Mouse (Mus musculus): Measurements from ENCODE around the gene Srbd1.

Gene Srbd1

DNA sequence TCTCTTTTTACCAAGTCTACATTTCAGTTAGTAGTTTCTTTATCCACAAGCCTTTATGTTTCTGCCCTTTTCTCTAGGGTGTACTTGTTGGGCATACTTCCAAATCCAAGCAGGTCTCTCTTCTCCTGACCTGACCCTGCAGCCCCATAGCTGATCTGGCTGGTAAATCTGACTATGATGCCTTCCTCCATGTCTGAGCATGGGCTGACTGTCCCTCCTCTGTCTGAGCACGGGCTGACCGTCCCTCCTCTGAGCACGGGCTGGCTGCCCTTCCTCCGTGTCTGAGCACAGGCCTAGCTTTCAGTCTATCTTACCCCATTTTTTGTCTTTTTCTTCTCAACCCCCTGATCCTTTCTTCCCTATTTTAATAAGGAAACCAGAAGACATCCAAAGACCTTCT, 162.7 kb downstream of the Srbd1 start:
- DNase-seq (ENCODE audit: low spot score), result no peak

- no peak for DNase-seq (ENCODE audit: low spot score)
These were observed 163.1 kb downstream of the Srbd1 start for GRCm38 (mm10) chr17:85981869-85982268.

GRCm38 (mm10) chr17:85978876-85979275, 166.1 kb downstream of the Srbd1 start:
- DNase-seq (ENCODE audit: low spot score), result no peak

- no peak for DNase-seq (ENCODE audit: low spot score)
These were observed 169.9 kb downstream of the Srbd1 start for GRCm38 (mm10) chr17:85975077-85975476.

DNA sequence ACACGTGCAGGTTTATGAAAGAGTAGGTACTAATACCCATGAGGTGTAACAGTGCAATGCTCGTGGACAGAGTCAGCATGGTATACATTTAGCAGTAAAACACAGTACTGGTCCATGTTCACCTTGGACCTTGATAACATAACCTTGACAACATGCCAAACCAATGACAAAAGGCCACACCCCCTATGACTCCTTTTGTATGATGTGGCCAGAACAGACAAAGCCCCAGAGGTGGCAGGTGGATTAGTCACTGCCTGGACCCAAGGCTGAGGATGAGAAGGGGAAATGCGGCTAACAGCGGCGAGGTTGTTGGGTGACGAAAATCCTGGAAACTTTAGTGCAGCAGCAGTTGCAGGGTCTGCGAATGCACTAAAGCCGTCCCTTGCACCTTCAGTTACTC, 170.4 kb downstream of the Srbd1 start:
- DNase-seq (ENCODE audit: low spot score), result no peak

DNA sequence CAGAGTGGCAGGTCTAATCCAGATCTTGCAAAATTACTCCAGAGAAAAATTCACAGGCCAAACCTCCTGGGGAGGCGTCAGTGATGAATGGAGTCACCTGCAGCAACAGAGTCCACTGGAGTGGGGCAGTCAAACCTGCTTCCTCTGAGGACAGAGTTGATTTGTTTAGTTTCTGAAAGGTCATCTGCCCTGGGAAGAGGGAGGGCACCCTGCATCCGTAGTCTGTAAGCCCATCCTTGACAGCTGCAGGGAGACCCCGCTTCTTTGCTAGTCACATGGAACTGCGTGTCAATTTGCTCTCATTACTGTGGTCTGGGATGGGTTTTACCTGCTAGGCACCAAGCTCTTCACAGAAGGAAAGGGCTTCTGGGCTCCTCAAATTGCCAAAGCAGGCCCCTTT, 173.9 kb downstream of the Srbd1 start:
- DNase-seq (ENCODE audit: low spot score), result no peak

GRCm38 (mm10) chr17:85961653-85962052, 183.3 kb downstream of the Srbd1 start:
- DNase-seq (ENCODE audit: low spot score), result no peak

DNA sequence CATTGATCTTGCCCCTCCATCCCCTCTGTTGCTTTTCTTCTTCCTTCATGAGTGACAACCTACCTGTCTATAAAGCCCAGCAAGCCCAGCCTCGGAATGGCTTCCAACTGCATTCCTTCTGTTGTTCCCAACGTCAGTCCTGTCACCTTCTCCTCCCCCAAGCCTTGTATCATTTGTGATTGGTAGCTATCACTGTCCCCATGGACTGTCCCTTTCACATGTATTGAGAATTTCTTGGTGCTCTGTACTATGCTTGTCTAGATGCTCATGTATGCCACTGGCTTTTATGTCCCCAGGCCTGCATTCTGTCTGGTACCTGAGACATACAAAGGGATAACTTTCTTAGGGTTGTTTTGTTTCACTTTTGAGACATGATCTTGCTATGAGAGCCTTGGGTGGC, 193.2 kb downstream of the Srbd1 start:
- DNase-seq (ENCODE audit: low spot score), result no peak

DNA sequence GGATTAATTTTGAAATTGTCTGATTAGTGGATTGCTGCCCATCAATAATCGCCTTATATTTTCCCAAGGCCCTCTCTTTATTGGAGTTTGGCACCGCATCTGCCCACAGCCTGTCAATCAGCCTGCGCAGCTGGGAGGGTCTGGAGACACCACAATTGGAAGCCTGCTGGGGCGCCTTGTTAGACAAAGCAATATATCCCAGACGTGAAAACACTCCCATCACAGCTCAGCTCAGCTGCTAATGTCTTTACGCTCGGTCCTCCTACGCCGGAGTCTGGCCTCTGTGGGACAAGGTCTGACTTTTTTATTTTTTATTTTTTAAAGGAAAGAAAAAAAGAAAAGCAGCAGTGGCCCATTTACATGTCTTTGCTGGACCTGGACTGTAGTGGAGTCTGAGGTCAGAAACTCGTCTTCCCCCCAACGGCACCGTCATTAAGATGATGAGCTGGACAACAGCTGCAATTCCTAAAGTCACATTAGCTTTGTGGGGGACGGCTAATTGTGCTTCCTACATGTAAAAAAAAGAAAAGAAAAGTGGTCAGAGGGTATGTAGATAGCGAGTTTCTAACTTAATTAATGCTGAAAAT, 195.0 kb downstream of the Srbd1 start:
- no peak for DNase-seq (ENCODE audit: low spot score)

DNA sequence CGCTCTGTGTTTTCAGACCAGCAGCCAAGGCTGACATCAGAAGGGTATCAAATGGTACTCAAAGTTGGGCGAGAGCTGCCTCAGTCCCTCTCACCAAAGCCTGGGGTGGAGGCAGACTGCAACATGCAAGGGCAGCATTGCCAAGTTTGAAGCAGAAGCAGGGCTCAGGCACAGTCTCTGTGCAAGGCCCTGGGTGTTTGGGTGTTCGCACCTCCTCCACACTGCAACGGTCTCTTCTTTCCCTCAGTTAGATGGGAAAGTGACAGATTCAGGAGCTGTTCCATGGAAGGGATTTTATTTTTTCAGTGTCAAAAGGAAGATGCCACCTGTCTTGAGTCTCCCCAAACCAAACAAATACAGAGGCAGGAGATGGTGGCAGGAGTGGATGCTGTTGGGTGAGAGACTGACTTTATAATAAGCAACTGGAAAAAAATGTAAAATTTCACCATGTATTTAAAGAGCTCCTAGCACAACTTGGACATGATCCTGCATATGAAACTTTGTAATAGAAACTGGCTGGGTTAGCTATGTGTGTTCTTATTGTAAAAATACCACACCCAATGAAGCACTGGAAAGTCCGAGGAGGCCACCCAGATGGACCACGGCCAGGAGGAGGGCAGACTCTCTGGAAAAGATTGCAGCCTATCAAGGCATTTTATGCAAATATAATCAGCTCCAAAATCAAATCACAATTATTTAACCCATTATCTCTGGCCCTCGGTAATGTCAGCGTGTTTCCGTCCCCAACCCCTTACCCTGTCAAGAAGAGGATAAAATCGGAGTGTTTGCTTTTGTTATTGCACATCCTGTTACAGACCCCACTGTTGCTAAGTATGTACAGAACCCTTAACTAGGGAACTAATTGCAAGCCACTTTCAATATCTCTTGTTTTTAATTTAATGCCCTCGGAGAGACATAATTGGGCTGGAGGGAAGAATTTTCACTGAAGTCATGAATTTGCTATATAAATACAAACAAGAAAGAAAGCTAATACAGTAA, 195.8 kb downstream of the Srbd1 start:
- DNase-seq (ENCODE audit: low spot score), result no peak

- no peak for DNase-seq (ENCODE audit: low spot score)
These were observed 200.2 kb downstream of the Srbd1 start for GRCm38 (mm10) chr17:85944726-85945125.

DNA sequence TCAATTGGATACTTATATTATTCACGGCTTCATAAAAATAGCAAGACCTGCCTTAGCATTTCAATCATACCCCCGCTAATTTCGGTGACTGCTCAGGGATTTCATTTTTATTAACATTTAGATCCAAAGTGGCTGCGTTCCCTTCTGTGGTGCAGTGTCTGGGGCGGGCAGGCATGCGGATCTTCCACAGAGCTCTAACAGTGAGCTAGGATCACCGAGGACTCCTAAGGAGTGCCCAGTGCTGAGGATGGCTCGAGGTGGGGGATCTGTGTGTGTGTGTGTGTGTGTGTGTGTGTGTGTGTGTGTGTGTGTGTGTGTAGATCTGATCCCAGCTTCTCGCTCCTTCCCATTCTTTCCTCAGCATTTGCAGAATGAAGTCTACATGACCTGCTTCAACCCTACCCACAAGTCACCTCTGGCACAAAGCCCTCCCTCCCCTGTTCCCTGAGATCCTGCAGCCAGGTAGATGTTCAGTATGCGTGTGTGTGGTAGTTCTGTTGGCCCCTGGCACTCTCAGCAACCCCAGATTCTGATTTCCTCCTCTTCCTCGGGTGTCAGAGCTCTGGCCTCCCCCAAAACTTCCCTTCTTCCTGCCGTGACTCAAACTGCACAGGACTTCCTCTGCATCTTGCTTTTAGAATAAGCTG, 200.9 kb downstream of the Srbd1 start:
- DNase-seq (ENCODE audit: low spot score), result no peak

GRCm38 (mm10) chr17:85943551-85943981, 201.4 kb downstream of the Srbd1 start:
- DNase-seq (ENCODE audit: low spot score), result no peak

- no peak for DNase-seq (ENCODE audit: low spot score)
These were observed 201.9 kb downstream of the Srbd1 start for GRCm38 (mm10) chr17:85943071-85943470.

DNA sequence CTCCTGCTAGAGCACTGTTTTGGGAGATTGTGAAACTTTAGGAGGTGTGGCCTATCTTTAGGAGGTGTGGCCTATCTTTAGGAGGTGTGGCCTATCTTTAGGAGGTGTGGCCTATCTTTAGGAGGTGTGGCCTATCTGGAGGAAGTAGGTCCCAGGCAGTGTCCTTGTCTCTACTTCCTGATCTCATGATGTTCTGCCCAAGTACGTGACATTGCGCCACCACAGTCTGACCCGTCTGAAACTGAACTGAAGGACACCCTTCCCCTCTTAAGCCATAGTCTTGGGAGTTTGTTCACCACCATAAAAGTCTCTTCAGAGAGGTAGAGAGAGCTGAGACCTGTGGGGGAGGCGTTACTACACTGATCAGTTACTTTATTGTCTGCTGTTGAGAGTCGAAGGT, 202.9 kb downstream of the Srbd1 start:
- no peak for DNase-seq (ENCODE audit: low spot score)

GRCm38 (mm10) chr17:85941141-85941738, 203.7 kb downstream of the Srbd1 start:
- DNase-seq (ENCODE audit: low spot score), result no peak

DNA sequence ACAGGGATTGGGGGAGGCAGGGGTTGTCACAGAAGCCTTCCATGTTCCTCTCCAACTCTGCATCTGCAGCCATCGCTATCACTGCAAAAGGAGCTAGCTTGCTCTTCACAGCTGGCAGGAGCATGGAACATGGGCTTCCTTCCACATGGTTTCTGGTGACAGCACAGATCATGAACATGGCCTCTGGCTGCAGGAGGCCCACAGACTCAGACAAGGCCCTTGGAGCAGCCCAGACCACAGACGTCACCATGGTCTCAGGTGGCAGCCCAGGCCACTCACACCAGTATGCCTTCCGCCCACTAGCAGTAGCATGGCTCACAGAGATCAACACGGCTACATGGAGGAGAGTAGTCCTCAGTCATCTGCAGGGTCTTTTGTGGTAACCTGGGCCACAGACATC, 207.8 kb downstream of the Srbd1 start:
- no peak for DNase-seq (ENCODE audit: low spot score)

DNA sequence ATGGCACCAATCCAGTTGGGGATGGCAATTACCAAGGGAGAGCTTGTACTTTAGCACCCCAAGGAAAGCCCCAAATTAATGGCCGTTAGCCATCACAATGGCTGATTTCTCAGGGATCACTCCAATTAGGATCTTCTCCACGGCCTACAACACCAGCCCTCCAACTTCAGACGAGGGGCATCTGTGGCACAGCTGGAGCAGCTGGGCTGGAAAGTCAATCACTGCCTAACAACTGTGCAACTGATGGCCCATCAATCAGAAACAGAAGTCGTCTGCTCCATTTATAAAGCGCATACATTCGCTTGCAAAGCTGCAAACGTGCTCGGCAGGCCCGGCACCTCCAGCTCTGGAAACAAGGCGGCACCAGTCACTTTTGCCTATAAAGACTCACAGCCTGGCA, 209.7 kb downstream of the Srbd1 start:
- no peak for DNase-seq (ENCODE audit: low spot score)

Measured in yolk sac, embryonic 10.5 days (tissue).